Mouse (Mus musculus) CD8-positive naive resting alpha-beta T cell, adult 2 months (primary cell): ENCODE data around the gene Bace2.

Experiments
- DNase-seq, 2 experiments: peaks; one replicate each; pipeline ENCODE4 v3.0.0; 2022; ENCODE audit warnings: low read depth in 2 of 2, low spot score in 2 of 2

The Bace2 gene

GRCm38 (mm10) chr16:97401741-97402140 is 45.2 kb downstream of the Bace2 start:
- no peak for DNase-seq

GRCm38 (mm10) chr16:97402213-97402785 is 45.8 kb downstream of the Bace2 start:
- DNase-seq, result no peak

- no peak for DNase-seq
Observed at GRCm38 (mm10) chr16:97405476-97406012, 49.0 kb downstream of the Bace2 start.

- no peak for DNase-seq
Observed at GRCm38 (mm10) chr16:97417896-97418542, 61.5 kb downstream of the Bace2 start.

- DNase-seq, result no peak
Observed at GRCm38 (mm10) chr16:97418749-97419453, 62.4 kb downstream of the Bace2 start.

- DNase-seq, result no peak
Observed at GRCm38 (mm10) chr16:97421671-97422070, 65.1 kb downstream of the Bace2 start.

- DNase-seq, result no peak
Observed at GRCm38 (mm10) chr16:97423627-97424026, 67.1 kb downstream of the Bace2 start.

- DNase-seq, result no peak
Observed at GRCm38 (mm10) chr16:97428026-97428425, 71.5 kb downstream of the Bace2 start.

- DNase-seq, result no peak
Observed at GRCm38 (mm10) chr16:97430091-97430490, 73.5 kb downstream of the Bace2 start.

- DNase-seq, result no peak
Observed at GRCm38 (mm10) chr16:97431328-97431727, 74.8 kb downstream of the Bace2 start.

GRCm38 (mm10) chr16:97434206-97434605 is 77.7 kb downstream of the Bace2 start:
- DNase-seq, result no peak

GRCm38 (mm10) chr16:97437448-97438056 is 81.0 kb downstream of the Bace2 start:
- no peak for DNase-seq

- no peak for DNase-seq
Observed at GRCm38 (mm10) chr16:97438191-97438590, 81.6 kb downstream of the Bace2 start.

GRCm38 (mm10) chr16:97441967-97442366 is 85.4 kb downstream of the Bace2 start:
- DNase-seq, result no peak

- DNase-seq, result peak; percentile 25 to 32
Observed at GRCm38 (mm10) chr16:97443670-97444263, 87.2 kb downstream of the Bace2 start.

- DNase-seq, result no peak
Observed at GRCm38 (mm10) chr16:97447386-97447785, 90.8 kb downstream of the Bace2 start.

- DNase-seq, result no peak
Observed at GRCm38 (mm10) chr16:97459831-97460230, 103.3 kb downstream of the Bace2 start.

GRCm38 (mm10) chr16:97461271-97461670 is 104.7 kb downstream of the Bace2 start:
- no peak for DNase-seq

- peak in 1 of 2 experiments; percentile 14 for DNase-seq
Observed at GRCm38 (mm10) chr16:97462481-97463181, 106.1 kb downstream of the Bace2 start, which contains the start of gene Mx1. Gene Mx1, minus strand, starts transcription at chr16:97462907.

- no peak for DNase-seq
Observed at GRCm38 (mm10) chr16:97466182-97466957, 109.8 kb downstream of the Bace2 start.
